Mouse (Mus musculus) hindbrain, embryonic 10.5 days (tissue): ENCODE results near the gene Anks1b. TPM values are rescaled to one million over a fixed set of nuclear protein-coding genes. Genes with fewer than 3 reads are reported as not detected.

ENCODE experiments used
- DNase-seq: peaks from one replicate; pipeline ENCODE4 v3.0.0-alpha.2; 2017; ENCODE audit warnings: low spot score
- H3K27ac ChIP-seq: fragments of 300-500 bp; sonication (generic); 2 replicates; pipeline ENCODE4 v1.5.1; 2016; ENCODE audit warnings: mild to moderate bottlenecking, moderate library complexity
- H3K27me3 ChIP-seq: fragments of 300-500 bp; sonication (generic); 2 replicates; pipeline ENCODE4 v1.6.1; 2016; ENCODE audit warnings: mild to moderate bottlenecking; ENCODE audit not compliant: poor library complexity, insufficient read depth, severe bottlenecking
- H3K36me3 ChIP-seq: fragments of 300-500 bp; sonication (generic); 2 replicates; pipeline ENCODE4 v1.6.1; 2016; ENCODE audit warnings: mild to moderate bottlenecking, moderate library complexity
- H3K4me1 ChIP-seq: fragments of 300-500 bp; sonication (generic); replicated peaks from 2 replicates; pipeline ENCODE4 v1.6.1; 2016; ENCODE audit warnings: mild to moderate bottlenecking
- H3K4me3 ChIP-seq: fragments of 300-500 bp; sonication (generic); 2 replicates; pipeline ENCODE4 v1.5.1; 2016; ENCODE audit warnings: mild to moderate bottlenecking, moderate library complexity
- H3K9me3 ChIP-seq: fragments of 300-500 bp; sonication (generic); 2 replicates; pipeline ENCODE4 v1.6.1; 2016; ENCODE audit warnings: mild to moderate bottlenecking, moderate library complexity
- WGBS: fragments of 180-500 bp; shearing (Covaris S2); methylation state at CpG from one replicate; pipeline ENCODE4 v1.1.7; 2016; 5-methylcytosine and 5-hydroxymethylcytosine counted together
- polyA plus RNA-seq: library from polyadenylated mRNA; unstranded; fragments of >200 nt; fragmentation: Nextera tagmentation; extraction: Ambion mirVana; gene quantifications from 2 replicates; pipeline ENCODE4 v1.2.1, GENCODE M21; 2016

The Anks1b gene
- polyA plus RNA-seq, 1 experiment from 2014 or later: 4.1 TPM

DNA sequence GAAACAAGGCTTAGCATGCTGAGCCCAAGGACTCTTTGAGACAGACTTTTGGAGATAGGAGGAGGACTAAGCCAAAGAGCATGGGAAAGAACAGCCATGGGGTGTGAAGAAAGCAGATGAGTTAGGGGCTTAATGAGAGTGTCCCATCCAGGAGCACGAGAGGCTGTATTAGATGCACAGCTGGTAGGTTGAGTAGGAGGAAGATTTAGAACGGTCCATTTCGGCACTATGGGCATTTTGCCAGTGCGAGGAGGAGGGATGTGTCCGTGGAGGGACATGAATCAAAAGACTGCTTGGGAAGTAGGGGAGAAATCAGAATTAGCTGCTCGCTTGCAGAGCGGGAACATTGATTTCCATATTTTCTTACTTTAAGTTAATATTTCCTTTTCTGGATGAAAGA, 620.1 kb downstream of the Anks1b start:
- no peaks in the 10 kb centered on the region for H3K9me3 ChIP-seq
- H3K4me3 ChIP-seq: no peak overlapping the region
- no peak overlapping the region for H3K27ac ChIP-seq
- peaks cover 6% of the 10 kb centered on the region for H3K4me1 ChIP-seq
- no peak for DNase-seq
- H3K36me3 ChIP-seq: no peaks in the 10 kb centered on the region
- 90% methylated on average over 7 of the region's 7 CpGs for WGBS
- no peaks in the 10 kb centered on the region for H3K27me3 ChIP-seq

DNA sequence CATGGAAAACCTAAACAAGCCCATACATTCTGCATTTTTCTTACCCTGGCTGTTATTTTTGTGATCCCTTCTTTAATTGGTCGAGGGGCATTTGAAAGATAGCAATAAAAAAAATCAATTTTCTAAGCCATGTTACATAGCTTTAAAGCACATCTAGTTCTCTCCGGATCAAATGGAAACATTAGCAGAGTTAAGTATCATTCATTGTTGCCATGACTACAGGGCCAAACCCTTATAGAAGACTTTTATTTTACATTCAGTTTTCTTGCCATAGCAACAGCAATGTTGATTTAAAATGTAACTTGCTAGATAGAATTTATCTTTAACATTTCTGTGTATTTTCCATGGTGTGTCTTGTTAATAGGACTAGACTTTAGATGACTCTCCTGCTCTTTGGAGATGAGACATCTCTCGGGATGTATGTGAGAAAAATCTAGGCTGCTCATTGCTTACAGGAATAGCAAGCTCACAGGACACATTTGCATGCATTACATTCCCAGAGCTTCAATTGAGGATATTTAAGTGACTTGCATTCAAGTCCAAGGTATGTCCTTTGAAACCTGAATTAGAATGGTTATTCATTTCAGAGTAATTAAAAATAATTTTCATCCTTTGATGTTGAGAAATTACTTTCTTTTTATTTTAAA, 620.8 kb downstream of the Anks1b start:
- Histone ChIP-seq H3K9me3 (no peaks in the 10 kb centered on the region), H3K36me3 (no peaks in the 10 kb centered on the region), H3K4me3 (no peak overlapping the region), H3K4me1 (peaks cover 6% of the 10 kb centered on the region), H3K27me3 (no peaks in the 10 kb centered on the region), H3K27ac (no peak overlapping the region)
- 77% methylated on average over 3 of the region's 3 CpGs for WGBS
- no peak for DNase-seq

GRCm38 (mm10) chr10:90494981-90495516, 621.7 kb downstream of the Anks1b start:
- 67% methylated on average over 4 of the region's 4 CpGs for WGBS
- DNase-seq: peak; percentile 4

GRCm38 (mm10) chr10:90507561-90507960, 634.3 kb downstream of the Anks1b start:
- no peak for DNase-seq
- Histone ChIP-seq H3K9me3 (no peaks in the 10 kb centered on the region), H3K4me3 (no peak overlapping the region), H3K36me3 (no peaks in the 10 kb centered on the region), H3K27me3 (no peaks in the 10 kb centered on the region), H3K27ac (no peak overlapping the region), H3K4me1 (no peaks in the 10 kb centered on the region)
- WGBS: 63% methylated on average over 1 of the region's 1 CpGs

More at GRCm38 (mm10) chr10:90494981-90495516, 621.7 kb downstream of the Anks1b start:
- H3K36me3 ChIP-seq: no peaks in the 10 kb centered on the region
- no peaks in the 10 kb centered on the region for H3K27me3 ChIP-seq
- no peaks in the 10 kb centered on the region for H3K9me3 ChIP-seq
- peaks cover 6% of the 10 kb centered on the region for H3K4me1 ChIP-seq
- H3K4me3 ChIP-seq: no peak overlapping the region
- peak overlapping the region; percentile 53 for H3K27ac ChIP-seq

DNA sequence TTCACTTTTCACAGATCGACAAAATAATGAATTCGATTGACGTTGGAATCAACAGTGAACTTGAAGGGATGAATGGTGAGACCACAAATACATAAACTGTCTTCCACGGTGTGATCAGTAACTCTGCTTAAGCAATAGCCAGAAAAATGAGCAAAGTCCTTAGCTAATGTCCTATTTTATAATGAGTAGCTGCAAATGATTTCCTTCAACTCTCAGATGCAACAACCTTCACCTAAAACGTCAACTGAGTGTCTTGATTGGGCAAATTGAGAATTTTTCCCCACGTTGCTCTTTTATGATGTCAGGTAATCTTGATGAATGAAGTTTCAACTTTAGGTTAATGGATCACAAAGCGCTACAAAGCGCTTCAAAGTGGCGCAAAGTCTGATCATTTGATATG, 639.5 kb downstream of the Anks1b start:
- Histone ChIP-seq H3K4me1 (no peaks in the 10 kb centered on the region), H3K9me3 (no peaks in the 10 kb centered on the region), H3K27ac (no peak overlapping the region), H3K4me3 (no peak overlapping the region), H3K27me3 (no peaks in the 10 kb centered on the region), H3K36me3 (no peaks in the 10 kb centered on the region)
- DNase-seq: no peak
- 92% methylated on average over 9 of the region's 9 CpGs for WGBS

- Histone ChIP-seq H3K9me3 (no peaks in the 10 kb centered on the region), H3K36me3 (no peaks in the 10 kb centered on the region), H3K4me3 (no peak overlapping the region), H3K27ac (peak overlapping the region; percentile 56; the same call in 1 of the 2 replicates), H3K27me3 (no peaks in the 10 kb centered on the region), H3K4me1 (peaks cover 13% of the 10 kb centered on the region)
- DNase-seq: peak; percentile 15
- 30% methylated on average over 1 of the region's 1 CpGs for whole genome bisulfite sequencing
These were observed 658.5 kb downstream of the Anks1b start for GRCm38 (mm10) chr10:90531813-90532212.

- Histone ChIP-seq H3K4me1 (peaks cover 13% of the 10 kb centered on the region), H3K27ac (no peak overlapping the region), H3K9me3 (no peaks in the 10 kb centered on the region), H3K27me3 (no peaks in the 10 kb centered on the region), H3K36me3 (no peaks in the 10 kb centered on the region), H3K4me3 (no peak overlapping the region)
- no peak for DNase-seq
- WGBS: 95% methylated on average over 2 of the region's 2 CpGs
These were observed 662.1 kb downstream of the Anks1b start for GRCm38 (mm10) chr10:90535370-90535769.

DNA sequence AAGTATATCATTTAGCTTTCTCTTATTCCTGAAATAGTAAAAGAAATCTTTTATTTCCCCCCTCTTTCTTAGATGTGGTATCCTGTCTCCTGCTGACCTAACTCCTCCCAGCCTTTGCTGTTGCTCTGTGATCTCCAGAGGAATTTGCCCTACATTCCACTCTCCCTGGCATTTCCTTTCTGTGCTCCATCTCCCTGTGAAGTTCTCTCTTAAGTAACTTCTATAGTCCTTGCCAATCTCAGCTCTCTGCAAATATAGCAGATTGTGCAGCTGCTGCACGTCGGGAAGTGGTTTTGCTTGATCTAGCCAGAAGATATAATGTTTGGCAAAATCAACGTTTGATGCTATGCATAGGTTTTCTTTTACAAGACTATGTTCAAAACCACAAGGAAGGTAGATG, 673.3 kb downstream of the Anks1b start:
- WGBS: 37% methylated on average over 3 of the region's 3 CpGs
- Histone ChIP-seq H3K9me3 (peaks cover 5% of the 10 kb centered on the region; the same call in 1 of the 2 replicates), H3K36me3 (no peaks in the 10 kb centered on the region), H3K4me3 (no peak overlapping the region), H3K27ac (no peak overlapping the region), H3K27me3 (no peaks in the 10 kb centered on the region), H3K4me1 (no peaks in the 10 kb centered on the region)
- DNase-seq: peak; percentile 7

DNA sequence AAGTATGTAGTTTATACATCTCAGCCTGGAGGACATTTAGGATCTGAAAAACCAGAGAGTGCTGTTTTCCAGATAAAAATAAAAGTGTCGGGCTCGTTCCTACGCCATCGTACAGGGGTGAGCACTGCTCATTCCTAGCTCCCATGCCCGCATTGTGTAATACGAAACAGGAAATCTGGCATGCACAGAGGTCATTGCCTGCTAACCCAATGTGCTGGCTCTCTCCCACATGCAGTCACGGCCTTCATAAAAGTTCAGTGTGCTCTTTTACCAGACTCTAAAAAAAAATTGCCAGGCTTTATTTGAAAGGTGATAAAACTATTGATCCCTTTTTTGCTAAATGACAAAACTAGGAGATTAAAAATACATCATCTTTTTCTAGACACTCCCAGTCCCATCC, 689.6 kb downstream of the Anks1b start:
- no peak for DNase-seq
- H3K36me3 ChIP-seq: no peaks in the 10 kb centered on the region
- H3K27ac ChIP-seq: no peak overlapping the region
- H3K4me3 ChIP-seq: no peak overlapping the region
- no peaks in the 10 kb centered on the region for H3K4me1 ChIP-seq
- no peaks in the 10 kb centered on the region for H3K9me3 ChIP-seq
- 80% methylated on average over 7 of the region's 7 CpGs for WGBS
- no peaks in the 10 kb centered on the region for H3K27me3 ChIP-seq

DNA sequence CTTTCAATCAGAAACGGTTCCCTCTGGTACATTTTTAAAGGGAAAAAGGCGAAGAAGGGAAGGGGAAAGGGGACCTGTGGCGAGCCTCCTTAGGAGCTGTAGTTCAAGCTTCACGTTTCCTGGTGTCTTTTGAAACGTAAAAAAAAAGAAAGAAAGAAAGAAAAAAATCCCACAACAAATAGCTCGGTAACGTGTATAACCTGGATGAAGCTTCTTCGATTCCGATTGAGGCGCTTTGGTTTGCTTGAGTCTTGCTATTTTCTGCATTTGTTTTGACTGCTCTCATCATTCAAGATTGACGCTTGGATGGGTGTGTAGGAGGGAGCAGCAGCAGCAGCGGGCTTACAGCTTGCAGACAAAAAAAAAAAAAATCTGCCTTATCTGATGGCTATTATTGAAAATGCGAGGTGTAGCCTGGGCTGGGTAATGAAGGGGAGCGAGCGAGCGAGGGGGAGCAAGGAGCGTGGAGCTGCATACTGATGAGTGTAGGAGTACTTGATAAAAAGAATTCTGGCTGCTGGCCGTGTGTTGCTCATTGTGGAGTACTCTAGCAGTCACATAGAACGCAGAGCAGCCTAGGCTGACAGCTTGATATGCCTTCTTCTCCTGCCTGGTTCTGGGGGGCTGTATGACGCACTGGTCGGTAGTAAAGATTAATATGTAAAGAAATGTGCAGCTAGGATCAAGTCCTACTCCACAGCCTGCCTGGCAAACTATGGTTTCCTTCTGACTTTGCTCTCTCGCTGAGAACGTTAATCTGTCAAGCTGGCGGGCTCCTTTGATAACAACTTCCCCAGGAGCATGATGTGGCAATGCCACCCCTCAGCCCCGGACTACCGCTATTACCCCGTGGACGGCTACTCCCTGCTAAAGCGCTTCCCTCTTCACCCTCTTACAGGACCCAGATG, 703.1 kb downstream of the Anks1b start:
- no peaks in the 10 kb centered on the region for H3K27me3 ChIP-seq
- H3K4me1 ChIP-seq: peaks cover 13% of the 10 kb centered on the region
- no peaks in the 10 kb centered on the region for H3K9me3 ChIP-seq
- H3K36me3 ChIP-seq: no peaks in the 10 kb centered on the region
- H3K27ac ChIP-seq: peak overlapping the region; percentile 80
- H3K4me3 ChIP-seq: peak overlapping the region; percentile 47
- peak; percentile 58 for DNase-seq
- 31% methylated on average over 29 of the region's 29 CpGs for WGBS

DNA sequence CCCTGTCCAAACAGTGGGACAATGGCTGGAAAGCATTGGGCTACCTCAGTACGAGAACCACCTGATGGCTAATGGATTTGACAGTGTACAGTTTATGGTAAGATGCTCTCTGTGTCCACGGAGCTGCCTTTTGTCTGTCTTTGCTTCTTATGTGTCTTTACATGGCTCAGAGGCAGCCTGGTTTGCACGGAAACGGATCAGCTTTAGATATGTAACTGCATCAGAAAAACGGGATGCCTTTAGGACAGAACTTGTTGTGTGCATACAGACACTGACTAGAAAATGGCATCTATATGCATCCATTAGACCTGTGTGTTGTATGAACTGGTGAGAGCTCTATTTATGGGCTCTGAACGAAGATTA, 703.8 kb downstream of the Anks1b start:
- H3K36me3 ChIP-seq: no peaks in the 10 kb centered on the region
- no peaks in the 10 kb centered on the region for H3K27me3 ChIP-seq
- H3K9me3 ChIP-seq: no peaks in the 10 kb centered on the region
- peak overlapping the region; percentile 47 for H3K4me3 ChIP-seq
- 76% methylated on average over 6 of the region's 6 CpGs for WGBS
- peak overlapping the region; percentile 80 for H3K27ac ChIP-seq
- DNase-seq: no peak
- peaks cover 13% of the 10 kb centered on the region for H3K4me1 ChIP-seq

DNA sequence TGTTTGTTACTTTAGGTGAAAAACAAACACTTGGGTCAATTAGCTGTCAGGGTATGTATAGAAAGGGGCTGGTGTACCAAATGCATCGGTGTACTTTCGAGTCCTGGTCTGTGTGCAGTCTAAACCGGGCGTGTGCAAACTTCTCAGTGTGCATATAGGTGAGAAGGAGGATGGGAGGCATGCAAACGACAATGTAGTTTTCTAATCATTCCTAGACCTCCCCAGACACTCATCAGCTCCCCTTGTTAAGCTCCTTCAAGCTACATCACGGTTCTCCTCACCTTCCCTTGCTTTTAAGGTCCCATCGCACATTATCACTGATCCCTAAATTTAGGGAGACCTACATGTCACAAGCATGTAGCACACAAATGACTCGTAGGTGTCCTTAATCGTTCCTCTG, 704.5 kb downstream of the Anks1b start:
- Histone ChIP-seq H3K9me3 (no peaks in the 10 kb centered on the region), H3K4me3 (no peak overlapping the region), H3K27ac (no peak overlapping the region), H3K4me1 (peaks cover 13% of the 10 kb centered on the region), H3K27me3 (no peaks in the 10 kb centered on the region), H3K36me3 (no peaks in the 10 kb centered on the region)
- no peak for DNase-seq
- 86% methylated on average over 9 of the region's 9 CpGs for WGBS

DNA sequence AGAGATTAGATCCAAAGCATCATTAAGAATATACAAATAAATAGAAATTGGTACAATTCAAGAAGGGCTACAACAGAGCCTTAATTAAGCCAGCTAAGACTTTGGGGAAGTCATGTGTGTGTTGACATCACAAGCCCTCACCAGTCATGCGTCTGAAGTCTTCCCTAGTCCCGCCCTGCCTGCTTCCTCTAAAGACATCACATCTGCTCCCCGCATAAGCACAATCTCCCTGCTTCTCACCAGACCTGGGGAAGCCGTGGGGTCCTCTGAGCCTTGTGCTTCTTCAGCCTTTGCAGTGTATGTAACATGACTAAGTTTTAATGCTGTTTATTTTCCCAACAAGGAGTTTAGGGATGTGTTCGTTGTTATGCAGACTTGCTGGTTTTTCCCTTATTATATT, 706.7 kb downstream of the Anks1b start:
- Histone ChIP-seq H3K27ac (no peak overlapping the region), H3K9me3 (no peaks in the 10 kb centered on the region), H3K27me3 (no peaks in the 10 kb centered on the region), H3K4me1 (peaks cover 13% of the 10 kb centered on the region), H3K36me3 (no peaks in the 10 kb centered on the region), H3K4me3 (no peak overlapping the region)
- no peak for DNase-seq
- 85% methylated on average over 5 of the region's 5 CpGs for WGBS
